Mouse (Mus musculus): ENCODE measurements at regions not wholly inside any gene's neighbourhood (a gene's known extent, or its start where the extent isn't known, plus 50 kb on each side); places are given as distances from the start of the nearest gene placed in this dataset.

DNA sequence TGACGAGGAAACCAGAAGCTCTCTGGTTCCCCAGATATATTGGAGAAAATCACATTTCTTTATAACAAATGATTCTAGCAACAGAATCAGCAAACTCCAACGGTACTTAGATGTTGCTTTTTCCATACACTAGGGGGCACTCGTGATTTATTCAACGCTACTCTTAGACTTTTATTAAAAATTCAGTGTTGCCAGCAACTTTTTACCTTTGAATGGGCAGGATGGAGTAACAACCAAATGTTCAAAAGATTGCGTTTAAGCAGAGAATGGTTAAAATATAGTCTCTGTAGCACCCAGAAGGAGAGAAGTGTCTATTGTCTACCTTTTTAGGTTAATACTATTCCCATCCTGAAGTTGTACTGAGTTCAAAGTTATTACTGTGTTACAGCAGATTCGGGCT is 715.4 kb upstream of the Cblb start:
- WGBS: 14% methylated on average over 6 of the region's 6 CpGs
- DNase-seq (ENCODE audit: low spot score): peak; percentile 85

DNA sequence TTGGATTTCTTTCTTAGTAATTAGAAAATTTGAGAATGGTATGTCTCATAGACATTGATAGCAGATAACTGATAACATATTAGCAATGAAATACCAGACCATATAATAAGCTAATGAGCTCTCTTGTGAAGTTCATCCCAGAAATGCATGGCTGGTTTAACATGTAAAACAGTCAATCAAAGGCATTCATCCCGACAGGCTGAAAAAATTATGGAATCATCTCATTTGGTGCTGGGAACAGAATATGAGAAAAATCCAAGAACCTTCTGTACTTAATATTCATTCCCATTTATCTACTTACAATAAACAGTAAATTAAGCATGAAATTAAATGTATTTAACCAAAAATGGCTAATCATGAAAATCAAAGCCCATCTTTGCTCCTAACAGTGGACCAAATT is 698.8 kb upstream of the Cblb start:
- TF ChIP-seq CTCF (IDR thresholded peaks at IDR 0.05; ENCODE audit: low read depth): no peak
- H3K9me3 ChIP-seq (replicated peaks; ENCODE audit: low read length): no peaks in the 10 kb centered on the region
- no peak overlapping the region for H3K4me2 ChIP-seq (ENCODE audit: low read length)
- H3K4me3 ChIP-seq (replicated peaks; ENCODE audit: low read depth, low read length): no peak overlapping the region
- H3K9ac ChIP-seq (ENCODE audit: low read depth, low read length): no peak overlapping the region
- DNase-seq (ENCODE audit: low spot score) (no peak), ATAC-seq (replicated peaks; ENCODE audit: low FRiP score, low read depth) (no peak)
- WGBS: 73% methylated on average over 1 of the region's 1 CpGs
- H3K36me3 ChIP-seq (ENCODE audit: insufficient read depth, low read length): no peaks in the 10 kb centered on the region
- H3K4me1 ChIP-seq (replicated peaks; ENCODE audit: insufficient read depth, low read length): no peaks in the 10 kb centered on the region
- no peak overlapping the region for H3K27ac ChIP-seq
- H3K27me3 ChIP-seq (ENCODE audit: insufficient read depth, low read length): no peaks in the 10 kb centered on the region

More for the DNA sequence above, 715.4 kb upstream of the Cblb start:
- no peak overlapping the region for H3K9ac ChIP-seq (ENCODE audit: low read depth, low read length)
- H3K4me1 ChIP-seq (replicated peaks; ENCODE audit: insufficient read depth, low read length): no peaks in the 10 kb centered on the region
- H3K27ac ChIP-seq: no peak overlapping the region
- TF ChIP-seq CTCF (IDR thresholded peaks at IDR 0.05; ENCODE audit: low read depth): peak; percentile 85
- ATAC-seq (replicated peaks; ENCODE audit: low FRiP score, low read depth): no peak
- H3K4me2 ChIP-seq (ENCODE audit: low read length): no peak overlapping the region
- no peaks in the 10 kb centered on the region for H3K36me3 ChIP-seq (ENCODE audit: insufficient read depth, low read length)
- no peaks in the 10 kb centered on the region for H3K27me3 ChIP-seq (ENCODE audit: insufficient read depth, low read length)
- H3K9me3 ChIP-seq (replicated peaks; ENCODE audit: low read length): no peaks in the 10 kb centered on the region
- H3K4me3 ChIP-seq (replicated peaks; ENCODE audit: low read depth, low read length): no peak overlapping the region

DNA sequence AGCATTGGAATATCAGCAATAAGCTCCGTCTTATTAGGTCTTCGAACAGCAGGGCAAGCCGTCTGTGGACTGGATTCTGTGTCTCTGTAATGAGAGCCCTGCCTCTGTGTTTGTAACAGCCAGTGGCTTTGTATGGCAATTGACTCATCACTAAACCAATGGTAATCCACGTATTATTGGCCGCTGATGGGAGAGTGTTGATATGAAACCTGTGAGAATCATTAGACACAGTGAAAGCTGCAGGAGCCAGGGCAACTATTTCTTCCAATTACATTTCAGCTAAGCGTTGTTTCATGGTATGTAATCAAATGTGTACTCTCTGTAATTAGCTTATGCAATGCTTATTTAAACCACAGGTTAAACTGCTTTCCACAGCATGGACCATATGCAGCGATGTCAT is 696.1 kb upstream of the Cblb start:
- H3K9me3 ChIP-seq (replicated peaks; ENCODE audit: low read length): no peaks in the 10 kb centered on the region
- no peak overlapping the region for H3K4me2 ChIP-seq (ENCODE audit: low read length)
- H3K36me3 ChIP-seq (ENCODE audit: insufficient read depth, low read length): no peaks in the 10 kb centered on the region
- no peaks in the 10 kb centered on the region for H3K27me3 ChIP-seq (ENCODE audit: insufficient read depth, low read length)
- ATAC-seq (replicated peaks; ENCODE audit: low FRiP score, low read depth) (no peak), DNase-seq (ENCODE audit: low spot score) (no peak)
- no peak overlapping the region for H3K27ac ChIP-seq
- no peaks in the 10 kb centered on the region for H3K4me1 ChIP-seq (replicated peaks; ENCODE audit: insufficient read depth, low read length)
- H3K4me3 ChIP-seq (replicated peaks; ENCODE audit: low read depth, low read length): no peak overlapping the region
- TF ChIP-seq CTCF (IDR thresholded peaks at IDR 0.05; ENCODE audit: low read depth): no peak
- WGBS: 89% methylated on average over 7 of the region's 7 CpGs
- H3K9ac ChIP-seq (ENCODE audit: low read depth, low read length): no peak overlapping the region

DNA sequence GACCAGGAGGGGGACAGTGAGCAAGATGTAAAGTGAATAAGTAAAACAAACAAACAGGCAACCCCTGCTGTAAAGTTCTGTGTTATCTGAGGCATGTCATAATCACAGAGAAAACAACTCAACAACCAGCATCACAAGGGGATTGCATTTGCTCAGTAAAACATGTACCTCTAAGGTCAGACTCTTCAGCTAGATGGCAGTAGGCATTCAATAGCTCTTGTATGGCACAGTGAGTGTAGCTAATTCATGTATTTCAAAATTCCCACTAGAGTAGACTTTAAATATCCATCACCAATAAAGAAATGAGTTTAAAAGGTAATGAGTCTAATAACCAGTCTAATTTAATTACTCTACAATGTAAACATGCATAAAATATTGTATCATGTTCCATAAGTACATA is 683.9 kb upstream of the Cblb start:
- ATAC-seq (replicated peaks; ENCODE audit: low FRiP score, low read depth) (no peak), DNase-seq (ENCODE audit: low spot score) (peak; percentile 2)
- Histone ChIP-seq H3K4me2 (ENCODE audit: low read length) (no peak overlapping the region), H3K9ac (ENCODE audit: low read depth, low read length) (no peak overlapping the region), H3K4me1 (replicated peaks; ENCODE audit: insufficient read depth, low read length) (no peaks in the 10 kb centered on the region), H3K9me3 (replicated peaks; ENCODE audit: low read length) (no peaks in the 10 kb centered on the region), H3K27me3 (ENCODE audit: insufficient read depth, low read length) (no peaks in the 10 kb centered on the region), H3K36me3 (ENCODE audit: insufficient read depth, low read length) (no peaks in the 10 kb centered on the region), H3K27ac (no peak overlapping the region), H3K4me3 (replicated peaks; ENCODE audit: low read depth, low read length) (no peak overlapping the region)
- TF ChIP-seq CTCF (IDR thresholded peaks at IDR 0.05; ENCODE audit: low read depth): peak; percentile 48; the same call in 1 of the 2 replicates

DNA sequence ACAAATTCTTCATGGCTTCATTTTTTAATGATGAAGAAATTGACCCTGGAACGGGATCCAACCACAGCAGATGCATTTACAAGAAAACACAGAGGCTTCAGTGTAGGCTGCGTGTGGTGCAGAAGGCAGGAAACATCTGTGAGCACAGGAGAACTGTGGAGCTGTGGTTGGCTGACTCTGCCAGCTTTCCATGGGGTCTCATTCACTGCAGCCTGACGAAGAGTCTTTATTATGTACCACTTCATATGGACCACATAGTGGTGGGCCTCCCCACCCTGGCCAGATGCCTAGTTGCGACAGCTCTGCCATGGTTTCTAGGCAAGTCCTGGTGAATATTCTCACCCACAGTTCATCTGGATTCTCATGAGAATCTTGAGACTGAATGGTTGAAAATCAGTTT is 678.9 kb upstream of the Cblb start:
- Histone ChIP-seq H3K36me3 (ENCODE audit: insufficient read depth, low read length) (no peaks in the 10 kb centered on the region), H3K27ac (no peak overlapping the region), H3K9ac (ENCODE audit: low read depth, low read length) (no peak overlapping the region), H3K27me3 (ENCODE audit: insufficient read depth, low read length) (no peaks in the 10 kb centered on the region), H3K4me3 (replicated peaks; ENCODE audit: low read depth, low read length) (no peak overlapping the region), H3K4me2 (ENCODE audit: low read length) (no peak overlapping the region), H3K9me3 (replicated peaks; ENCODE audit: low read length) (no peaks in the 10 kb centered on the region), H3K4me1 (replicated peaks; ENCODE audit: insufficient read depth, low read length) (no peaks in the 10 kb centered on the region)
- DNase-seq (ENCODE audit: low spot score): no peak
- no peak for TF ChIP-seq CTCF (IDR thresholded peaks at IDR 0.05; ENCODE audit: low read depth)
- ATAC-seq (replicated peaks; ENCODE audit: low FRiP score, low read depth): no peak
- 71% methylated on average over 4 of the region's 4 CpGs for WGBS

DNA sequence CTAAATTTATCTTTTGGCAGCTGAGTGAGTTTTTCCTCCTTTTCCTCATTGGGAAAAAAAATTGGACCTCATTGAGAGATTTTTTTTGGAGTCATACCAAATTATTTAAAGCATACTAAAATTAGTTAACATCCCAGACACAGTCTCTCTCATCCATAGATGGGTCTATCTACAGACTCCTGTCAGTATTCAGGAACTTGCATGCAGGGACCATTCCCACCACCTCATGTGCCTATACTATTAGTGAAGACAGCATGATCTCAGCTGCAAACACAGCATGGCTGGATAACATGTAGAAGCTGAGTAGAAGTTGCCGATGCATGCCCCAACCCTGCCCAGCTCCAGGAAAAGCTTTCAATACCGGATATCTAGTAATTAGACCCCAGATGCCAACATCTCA is 677.2 kb upstream of the Cblb start:
- no peak for ATAC-seq (replicated peaks; ENCODE audit: low FRiP score, low read depth)
- H3K36me3 ChIP-seq (ENCODE audit: insufficient read depth, low read length): no peaks in the 10 kb centered on the region
- TF ChIP-seq CTCF (IDR thresholded peaks at IDR 0.05; ENCODE audit: low read depth): no peak
- H3K9ac ChIP-seq (ENCODE audit: low read depth, low read length): no peak overlapping the region
- DNase-seq (ENCODE audit: low spot score): no peak
- 71% methylated on average over 2 of the region's 2 CpGs for WGBS
- H3K4me1 ChIP-seq (replicated peaks; ENCODE audit: insufficient read depth, low read length): no peaks in the 10 kb centered on the region
- no peak overlapping the region for H3K4me3 ChIP-seq (replicated peaks; ENCODE audit: low read depth, low read length)
- no peak overlapping the region for H3K4me2 ChIP-seq (ENCODE audit: low read length)
- H3K9me3 ChIP-seq (replicated peaks; ENCODE audit: low read length): no peaks in the 10 kb centered on the region
- no peak overlapping the region for H3K27ac ChIP-seq
- no peaks in the 10 kb centered on the region for H3K27me3 ChIP-seq (ENCODE audit: insufficient read depth, low read length)

DNA sequence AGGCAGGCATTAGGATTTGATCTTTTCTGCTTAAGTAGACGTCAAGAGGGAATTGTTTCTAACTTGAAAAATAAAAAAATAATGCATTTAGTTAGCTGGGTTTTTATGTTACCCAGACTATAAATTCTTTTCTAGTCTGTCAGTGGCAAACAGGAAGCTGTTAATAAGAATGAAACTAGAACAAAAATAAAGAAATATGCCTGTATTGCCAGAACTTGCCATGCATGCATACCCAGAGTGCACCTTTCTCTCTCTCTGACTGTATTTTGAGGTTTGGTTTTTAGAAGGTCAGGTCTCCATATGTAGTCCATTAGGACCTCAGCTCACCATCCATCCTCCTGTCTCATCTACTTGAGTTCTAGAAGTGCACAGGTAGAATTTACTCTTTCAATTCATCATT is 661.0 kb upstream of the Cblb start:
- no peak for DNase-seq (ENCODE audit: low spot score)
- Histone ChIP-seq H3K9me3 (replicated peaks; ENCODE audit: low read length) (no peaks in the 10 kb centered on the region), H3K4me1 (replicated peaks; ENCODE audit: insufficient read depth, low read length) (no peaks in the 10 kb centered on the region), H3K36me3 (ENCODE audit: insufficient read depth, low read length) (no peaks in the 10 kb centered on the region), H3K27ac (no peak overlapping the region), H3K9ac (ENCODE audit: low read depth, low read length) (no peak overlapping the region), H3K4me3 (replicated peaks; ENCODE audit: low read depth, low read length) (no peak overlapping the region), H3K4me2 (ENCODE audit: low read length) (no peak overlapping the region), H3K27me3 (ENCODE audit: insufficient read depth, low read length) (no peaks in the 10 kb centered on the region)
- ATAC-seq (replicated peaks; ENCODE audit: low FRiP score, low read depth): no peak
- no peak for TF ChIP-seq CTCF (IDR thresholded peaks at IDR 0.05; ENCODE audit: low read depth)
- WGBS: 26% methylated on average over 1 of the region's 1 CpGs
